Mouse (Mus musculus) heart, embryonic 15.5 days (tissue): Measurements from ENCODE around the gene Prr14. TPM values are rescaled to one million over a fixed set of nuclear protein-coding genes. Genes with fewer than 3 reads are reported as not detected.

ENCODE experiments used
- ATAC-seq: fragments of 200-750 bp; cut with Nextera tagmentation; replicated peaks from 2 replicates; pipeline ENCODE4 v1.8.0; 2017; ENCODE audit warnings: low read depth, moderate TSS enrichment; ENCODE audit not compliant: insufficient number of reproducible peaks, insufficient read depth, low FRiP score
- H3K27ac ChIP-seq: fragments of 300-500 bp; sonication (generic); 2 replicates; pipeline ENCODE4 v1.5.1; 2015; ENCODE audit warnings: mild to moderate bottlenecking, inconsistent platforms
- H3K27me3 ChIP-seq: fragments of 300-500 bp; sonication (generic); 2 replicates; pipeline ENCODE4 v1.6.1; 2015; ENCODE audit warnings: inconsistent platforms
- H3K36me3 ChIP-seq: fragments of 300-500 bp; sonication (generic); 2 replicates; pipeline ENCODE4 v1.6.1; 2015; ENCODE audit warnings: mild to moderate bottlenecking, inconsistent platforms
- H3K4me1 ChIP-seq: fragments of 300-500 bp; sonication (generic); replicated peaks from 2 replicates; pipeline ENCODE4 v1.6.1; 2015; ENCODE audit warnings: inconsistent platforms
- H3K4me2 ChIP-seq: fragments of 300-500 bp; sonication (generic); 2 replicates; pipeline ENCODE4 v1.6.1; 2015; ENCODE audit warnings: inconsistent platforms, mild to moderate bottlenecking, moderate library complexity
- H3K4me3 ChIP-seq: fragments of 300-500 bp; sonication (generic); 2 replicates; pipeline ENCODE4 v1.5.1; 2015; ENCODE audit warnings: mild to moderate bottlenecking, inconsistent platforms
- H3K9ac ChIP-seq: fragments of 300-500 bp; sonication (generic); 2 replicates; pipeline ENCODE4 v1.6.1; 2015; ENCODE audit warnings: mild to moderate bottlenecking, inconsistent platforms
- H3K9me3 ChIP-seq: fragments of 300-500 bp; sonication (generic); replicated peaks from 2 replicates; pipeline ENCODE4 v1.6.1; 2016; ENCODE audit warnings: inconsistent platforms
- WGBS: fragments of 180-500 bp; shearing (Covaris S2); methylation state at CpG from one replicate; pipeline ENCODE4 v1.1.7; 2015; ENCODE audit warnings: mixed read lengths; 5-methylcytosine and 5-hydroxymethylcytosine counted together
- microRNA-seq: library from miRNA; unstranded; fragments of <30 nt; microRNA quantifications from one replicate; pipeline ENCODE4, GENCODE M21; 2016
- polyA plus RNA-seq: library from polyadenylated mRNA; unstranded; fragments of >200 nt; fragmentation: Nextera tagmentation; extraction: Ambion mirVana; gene quantifications from 2 replicates; pipeline ENCODE4 v1.2.1, GENCODE M21; 2015

The Prr14 gene
- polyA plus RNA-seq, 1 experiment from 2014 or later, result 27.7 TPM

- no peak overlapping the region for H3K9ac ChIP-seq
- H3K4me2 ChIP-seq, result peak overlapping the region; percentile 71
- no peaks in the 10 kb centered on the region for H3K9me3 ChIP-seq
- no peaks in the 10 kb centered on the region for H3K27me3 ChIP-seq
- peaks cover 20% of the 10 kb centered on the region for H3K4me1 ChIP-seq
- peaks cover 39% of the 10 kb centered on the region for H3K36me3 ChIP-seq
- H3K27ac ChIP-seq, result peak overlapping the region; percentile 10; the same call in 1 of the 2 replicates
- peak overlapping the region; percentile 69 for H3K4me3 ChIP-seq
- WGBS, result 74% methylated on average over 3 of the region's 3 CpGs
- ATAC-seq, result no peak
Observed at GRCm38 (mm10) chr7:127513781-127514180, 54.4 kb downstream of the Prr14 start.

DNA sequence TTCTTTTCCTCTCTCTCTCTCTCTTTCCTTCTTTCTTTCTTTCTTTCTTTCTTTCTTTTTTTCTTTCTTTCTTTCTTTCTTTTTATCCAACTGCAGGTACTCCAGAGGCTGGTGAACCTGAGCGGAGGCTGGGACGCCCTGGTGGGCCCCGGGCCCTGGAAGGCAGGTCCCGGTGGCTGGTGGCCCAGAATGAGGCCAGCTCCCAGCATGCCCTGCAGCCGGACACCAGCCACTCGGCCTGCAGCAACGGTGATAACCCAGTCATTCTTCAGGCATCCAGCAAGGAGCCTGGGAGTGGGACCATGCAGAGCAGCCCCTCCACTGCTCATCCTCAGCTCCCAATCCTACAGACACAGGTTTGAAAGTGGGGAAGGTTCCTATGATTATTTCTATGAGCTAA lies 56.4 kb downstream of the Prr14 start:
- Histone ChIP-seq H3K27ac (no peak overlapping the region), H3K36me3 (peaks cover 56% of the 10 kb centered on the region), H3K27me3 (no peaks in the 10 kb centered on the region), H3K9me3 (no peaks in the 10 kb centered on the region), H3K4me1 (peaks cover 20% of the 10 kb centered on the region), H3K9ac (no peak overlapping the region), H3K4me3 (no peak overlapping the region), H3K4me2 (no peak overlapping the region)
- ATAC-seq, result no peak
- 72% methylated on average over 7 of the region's 7 CpGs for WGBS

DNA sequence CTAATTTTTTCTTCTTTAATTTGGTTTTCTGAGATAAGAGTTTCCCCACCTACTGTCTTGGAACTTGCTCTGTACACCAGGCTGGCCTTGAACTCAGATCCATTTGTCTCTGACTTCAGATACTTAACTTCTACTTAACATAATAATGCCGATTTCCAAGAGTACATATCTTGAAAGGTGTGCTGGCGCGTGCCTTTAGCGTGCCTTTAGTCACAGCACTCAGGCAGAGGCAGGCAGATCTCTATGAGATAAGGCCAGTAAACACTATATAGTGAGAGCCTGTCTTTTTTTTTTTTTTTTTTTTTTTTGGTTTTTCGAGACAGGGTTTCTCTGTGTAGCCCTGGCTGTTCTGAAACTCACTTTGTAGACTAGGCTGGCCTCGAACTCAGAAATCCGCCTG lies 56.9 kb downstream of the Prr14 start:
- peaks cover 16% of the 10 kb centered on the region for H3K4me1 ChIP-seq
- 88% methylated on average over 7 of the region's 7 CpGs for WGBS
- H3K4me3 ChIP-seq, result no peak overlapping the region
- ATAC-seq, result no peak
- H3K9ac ChIP-seq, result no peak overlapping the region
- H3K27me3 ChIP-seq, result no peaks in the 10 kb centered on the region
- H3K27ac ChIP-seq, result no peak overlapping the region
- no peak overlapping the region for H3K4me2 ChIP-seq
- H3K9me3 ChIP-seq, result no peaks in the 10 kb centered on the region
- H3K36me3 ChIP-seq, result peaks cover 61% of the 10 kb centered on the region

DNA sequence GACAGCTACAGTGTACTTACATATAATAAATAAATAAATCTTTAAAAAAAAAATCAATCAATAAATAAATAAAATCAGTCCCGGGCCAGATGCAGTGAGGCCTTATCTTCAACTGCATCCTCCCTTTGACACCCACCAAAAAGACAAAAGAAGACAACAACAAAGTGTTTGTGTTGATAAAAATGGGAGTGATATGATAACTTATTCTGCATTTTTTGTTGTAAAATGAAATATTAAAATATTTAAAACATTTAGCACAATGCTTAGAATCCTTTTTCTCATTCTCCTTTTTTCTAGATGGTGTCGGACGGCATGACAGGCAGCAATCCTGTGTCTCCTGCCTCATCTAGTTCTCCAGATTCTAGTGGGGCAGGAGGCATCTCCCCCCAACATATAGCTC lies 59.9 kb downstream of the Prr14 start, which contains the start of gene Gm42715:
Gene Gm42715, plus strand, starts transcription at position 301 of the 400 bp plus-strand sequence.
- no peak within 1 kb of the TSS for H3K9ac ChIP-seq
- no peaks in the 10 kb centered on the region for H3K27me3 ChIP-seq
- H3K36me3 ChIP-seq, result peaks cover 83% of the 10 kb centered on the region
- no peaks in the 10 kb centered on the region for H3K9me3 ChIP-seq
- H3K4me3 ChIP-seq, result no peak within 1 kb of the TSS
- H3K27ac ChIP-seq, result no peak within 1 kb of the TSS
- WGBS, result 86% methylated on average over 3 of the region's 3 CpGs
- ATAC-seq, result no peak
- H3K4me1 ChIP-seq, result 0 out of 2 replicates have a peak, but pooled peaks cover 2% of the 10 kb centered on the region
- H3K4me2 ChIP-seq, result no peak within 1 kb of the TSS

Small RNA genes within 50 kb of the gene (microRNA-seq; reads per million reads assigned to microRNA genes)
- gene Gm47278 (not detected), gene Mir7060 (not detected)

Other genes starting within 250 kb of the Prr14 start
- gene Zfp553, start 226.6 kb upstream of the Prr14 start, polyA plus RNA-seq, result 17.8 and 23.7 TPM in 2 replicates
- 22.8 and 33.9 TPM in 2 replicates for gene Sept1, start 226.5 kb upstream of the Prr14 start, polyA plus RNA-seq
- 32.0 and 38.8 TPM in 2 replicates for gene Zfp771, start 215.3 kb upstream of the Prr14 start, polyA plus RNA-seq
- gene Dctpp1, start 198.9 kb upstream of the Prr14 start, polyA plus RNA-seq, result 134 and 135 TPM in 2 replicates
- gene Sephs2, start 185.6 kb upstream of the Prr14 start, polyA plus RNA-seq, result 51.9 and 54.8 TPM in 2 replicates
- gene Itgal, start 163.4 kb upstream of the Prr14 start, polyA plus RNA-seq, result 1.3 and 5.1 TPM in 2 replicates
- 17.1 and 19.6 TPM in 2 replicates for gene Zfp768, start 114.0 kb upstream of the Prr14 start, polyA plus RNA-seq
- 4.6 and 5.6 TPM in 2 replicates for gene Zfp747, start 83.6 kb upstream of the Prr14 start, polyA plus RNA-seq
- gene 9130019O22Rik, start 72.4 kb upstream of the Prr14 start, polyA plus RNA-seq, result 3.0 and 4.4 TPM in 2 replicates
- 3.7 and 4.8 TPM in 2 replicates for gene E430018J23Rik, start 66.0 kb upstream of the Prr14 start, polyA plus RNA-seq
- 4.8 and 6.3 TPM in 2 replicates for gene Zfp764, start 52.8 kb upstream of the Prr14 start, polyA plus RNA-seq
- gene Zfp688, start 37.5 kb upstream of the Prr14 start, polyA plus RNA-seq, result 12.0 and 15.6 TPM in 2 replicates
- 3.9 and 5.6 TPM in 2 replicates for gene Zfp689, start 10.5 kb upstream of the Prr14 start, polyA plus RNA-seq
- gene Fbrs, start 19.6 kb downstream of the Prr14 start, polyA plus RNA-seq, result 7.0 and 9.0 TPM in 2 replicates
- 25.7 and 41.5 TPM in 2 replicates for gene Srcap, start 52.4 kb downstream of the Prr14 start, polyA plus RNA-seq
- gene Gm42715, start 60.0 kb downstream of the Prr14 start, polyA plus RNA-seq, result 8.2 and 9.0 TPM in 2 replicates
- gene Tmem265, start 101.8 kb downstream of the Prr14 start, polyA plus RNA-seq, result 2.9 and 4.1 TPM in 2 replicates
- gene Phkg2, start 113.7 kb downstream of the Prr14 start, polyA plus RNA-seq, result 27.5 and 36.5 TPM in 2 replicates
- 10.6 and 12.6 TPM in 2 replicates for gene Ccdc189, start 129.0 kb downstream of the Prr14 start, polyA plus RNA-seq
- gene Rnf40, start 129.2 kb downstream of the Prr14 start, polyA plus RNA-seq, result 27.9 and 32.3 TPM in 2 replicates
- gene Zfp629, start 156.2 kb downstream of the Prr14 start, polyA plus RNA-seq, result 7.8 and 10.5 TPM in 2 replicates
- gene Bcl7c, start 249.3 kb downstream of the Prr14 start, polyA plus RNA-seq, result 37.2 and 45.7 TPM in 2 replicates